Mouse (Mus musculus) heart, embryonic 10.5 days (tissue): ENCODE data around the gene Pum2. TPM values are rescaled to one million over a fixed set of nuclear protein-coding genes. Genes with fewer than 3 reads are reported as not detected.
"Not testable (repeated sequence)": the region's sequence is repeated elsewhere in the genome, so short reads cannot be mapped to it uniquely, and the experiment has no call there.

Source experiments
- DNase-seq: peaks from one replicate; pipeline ENCODE4 v3.0.0-alpha.2; 2017; ENCODE audit warnings: low spot score
- H3K27ac ChIP-seq: fragments of 300-500 bp; sonication (generic); 2 replicates; pipeline ENCODE4 v1.5.1; 2016; ENCODE audit warnings: mild to moderate bottlenecking
- H3K27me3 ChIP-seq: fragments of 300-500 bp; sonication (generic); 2 replicates; pipeline ENCODE4 v1.6.1; 2016; ENCODE audit warnings: mild to moderate bottlenecking; ENCODE audit not compliant: poor library complexity, insufficient read depth, severe bottlenecking
- H3K36me3 ChIP-seq: fragments of 300-500 bp; sonication (generic); 2 replicates; pipeline ENCODE4 v1.6.1; 2016; ENCODE audit warnings: mild to moderate bottlenecking, moderate library complexity
- H3K4me1 ChIP-seq: fragments of 300-500 bp; sonication (generic); 2 replicates; pipeline ENCODE4 v1.6.1; 2016; ENCODE audit warnings: mild to moderate bottlenecking
- H3K4me3 ChIP-seq: fragments of 300-500 bp; sonication (generic); 2 replicates; pipeline ENCODE4 v1.5.1; 2016; ENCODE audit warnings: mild to moderate bottlenecking, moderate library complexity
- H3K9me3 ChIP-seq: fragments of 300-500 bp; sonication (generic); 2 replicates; pipeline ENCODE4 v1.6.1; 2016; ENCODE audit warnings: mild to moderate bottlenecking, moderate library complexity
- WGBS: fragments of 180-500 bp; shearing (Covaris S2); methylation state at CpG from one replicate; pipeline ENCODE4 v1.1.7; 2016; 5-methylcytosine and 5-hydroxymethylcytosine counted together
- polyA plus RNA-seq: library from polyadenylated mRNA; unstranded; fragments of >200 nt; fragmentation: Nextera tagmentation; extraction: Ambion mirVana; gene quantifications from 2 replicates; pipeline ENCODE4 v1.2.1, GENCODE M21; 2016

The Pum2 gene
- polyA plus RNA-seq, 1 experiment from 2014 or later = 42.5 TPM

DNA sequence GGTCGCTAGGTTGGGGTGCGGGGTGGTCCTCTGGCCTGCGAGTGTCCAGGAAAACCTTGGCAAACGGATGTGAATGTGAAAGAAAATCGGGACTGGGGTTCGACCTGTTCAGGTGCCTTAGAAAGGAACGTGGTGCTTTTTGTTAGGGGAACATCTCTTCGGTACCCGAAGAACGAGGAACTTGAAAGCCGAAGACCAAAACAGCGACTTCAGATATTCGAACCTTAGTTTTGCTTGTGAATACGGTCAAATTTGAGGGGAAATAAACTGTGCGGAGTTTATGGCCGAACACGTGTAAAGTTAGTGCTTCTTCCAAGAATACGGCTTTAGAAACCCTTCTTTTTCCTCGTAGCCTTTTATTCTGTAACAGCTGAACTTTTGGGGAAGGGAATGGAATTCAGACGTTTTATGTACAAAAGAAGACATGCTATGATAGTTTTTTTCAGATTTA, 982 bp downstream of the Pum2 start:
- Histone ChIP-seq H3K36me3 (no peaks in the 10 kb centered on the region), H3K4me3 (peak overlapping the region; percentile 95), H3K27ac (peak overlapping the region; percentile 100), H3K27me3 (no peaks in the 10 kb centered on the region), H3K9me3 (no peaks in the 10 kb centered on the region; the same call in 1 of the 2 replicates), H3K4me1 (peaks cover 18% of the 10 kb centered on the region)
- under 1% methylated on average over 20 of the region's 20 CpGs for WGBS
- no peak for DNase-seq

GRCm38 (mm10) chr12:8675361-8675760, 1.4 kb downstream of the Pum2 start:
- peak overlapping the region; percentile 95 for H3K4me3 ChIP-seq
- peaks cover 2% of the 10 kb centered on the region; the same call in 1 of the 2 replicates for H3K36me3 ChIP-seq
- no peak for DNase-seq
- H3K27ac ChIP-seq = peak overlapping the region; percentile 100
- peaks cover 18% of the 10 kb centered on the region for H3K4me1 ChIP-seq
- H3K9me3 ChIP-seq = no peaks in the 10 kb centered on the region; the same call in 1 of the 2 replicates
- WGBS = under 1% methylated on average over 7 of the region's 7 CpGs
- no peaks in the 10 kb centered on the region for H3K27me3 ChIP-seq

DNA sequence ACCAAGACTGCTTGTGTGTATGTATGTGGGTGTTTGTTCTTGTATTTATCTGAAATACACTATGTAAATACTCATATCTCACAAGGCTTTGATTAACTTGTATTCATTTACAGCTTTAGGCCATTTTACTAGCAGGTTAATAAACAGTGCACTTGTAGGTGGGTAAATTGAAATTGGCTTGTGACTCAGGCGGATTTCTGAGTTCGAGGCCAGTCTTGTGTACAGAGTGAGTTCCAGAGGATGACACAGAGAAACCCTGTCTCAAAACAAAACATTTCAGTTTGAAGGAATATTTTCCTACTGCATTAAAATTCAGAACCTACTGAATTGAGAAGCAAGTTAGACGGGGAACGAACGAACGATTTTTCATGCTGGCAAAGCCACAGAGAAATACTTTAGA, 2.4 kb downstream of the Pum2 start:
- WGBS = 81% methylated on average over 6 of the region's 6 CpGs
- Histone ChIP-seq H3K27me3 (no peaks in the 10 kb centered on the region), H3K4me3 (peak overlapping the region; percentile 95; the same call in 1 of the 2 replicates), H3K4me1 (peaks cover 22% of the 10 kb centered on the region), H3K9me3 (no peaks in the 10 kb centered on the region), H3K36me3 (peaks cover 12% of the 10 kb centered on the region; the same call in 1 of the 2 replicates), H3K27ac (no peak overlapping the region)
- DNase-seq = no peak

DNA sequence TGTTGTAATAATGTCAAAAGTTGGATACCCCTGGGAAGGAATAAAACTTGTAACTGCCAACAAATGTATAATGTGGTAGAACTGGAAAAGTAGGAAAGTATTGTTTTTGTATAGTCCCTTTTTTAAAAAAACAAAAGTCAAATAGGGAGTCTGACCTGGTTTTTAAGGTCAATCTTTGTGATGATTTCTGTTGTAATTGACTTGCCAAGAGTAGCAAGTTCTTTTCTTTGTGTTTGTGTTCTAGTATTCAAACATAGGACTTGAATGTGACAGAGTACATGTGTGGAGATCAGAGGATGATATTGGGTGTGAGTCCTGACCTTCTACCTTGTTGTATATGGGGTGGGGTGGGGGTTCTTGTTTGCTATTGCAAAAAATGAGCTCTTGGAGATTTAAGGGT, 4.0 kb downstream of the Pum2 start:
- no peaks in the 10 kb centered on the region for H3K9me3 ChIP-seq
- H3K36me3 ChIP-seq = peaks cover 14% of the 10 kb centered on the region; the same call in 1 of the 2 replicates
- DNase-seq = no peak
- H3K4me3 ChIP-seq = no peak overlapping the region
- H3K27ac ChIP-seq = no peak overlapping the region
- no peaks in the 10 kb centered on the region for H3K27me3 ChIP-seq
- peaks cover 23% of the 10 kb centered on the region for H3K4me1 ChIP-seq

- H3K4me1 ChIP-seq = peaks cover 15% of the 10 kb centered on the region
- peaks cover 21% of the 10 kb centered on the region; the same call in 1 of the 2 replicates for H3K36me3 ChIP-seq
- no peaks in the 10 kb centered on the region for H3K9me3 ChIP-seq
- DNase-seq = no peak
- H3K27me3 ChIP-seq = no peaks in the 10 kb centered on the region
- H3K4me3 ChIP-seq = no peak overlapping the region
- WGBS = 49% methylated on average over 1 of the region's 1 CpGs
- no peak overlapping the region for H3K27ac ChIP-seq
Observed at GRCm38 (mm10) chr12:8684200-8684599, 10.3 kb downstream of the Pum2 start.

DNA sequence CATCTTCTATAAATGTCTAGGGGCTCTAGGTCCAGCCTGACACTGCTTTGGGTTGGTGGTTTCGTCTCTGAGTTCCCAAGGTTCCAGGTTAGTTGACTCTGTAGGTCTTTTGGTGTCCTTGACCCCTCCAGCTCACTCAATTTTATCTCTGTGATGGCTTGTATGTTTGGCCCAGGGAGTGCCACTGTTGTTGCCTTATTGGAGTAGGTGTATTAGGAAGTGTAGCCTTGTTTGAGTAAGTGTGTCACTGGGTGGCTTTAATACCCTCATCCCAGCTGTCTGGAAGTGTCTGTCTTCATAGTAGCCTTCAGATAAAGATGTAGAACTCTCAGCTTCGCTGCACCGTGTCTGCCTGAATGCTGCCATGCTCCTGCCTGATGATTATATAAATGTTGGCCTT, 11.1 kb downstream of the Pum2 start:
- Histone ChIP-seq H3K27ac (0 out of 2 replicates have a peak overlapping the region, but pooled peaks have one; percentile 22), H3K27me3 (no peaks in the 10 kb centered on the region), H3K9me3 (no peaks in the 10 kb centered on the region), H3K36me3 (peaks cover 21% of the 10 kb centered on the region; the same call in 1 of the 2 replicates), H3K4me1 (peaks cover 15% of the 10 kb centered on the region), H3K4me3 (no peak overlapping the region)
- DNase-seq = no peak
- WGBS = 81% methylated on average over 3 of the region's 3 CpGs

- DNase-seq, H3K9me3 ChIP-seq, H3K36me3 ChIP-seq, H3K27me3 ChIP-seq, H3K4me3 ChIP-seq, H3K27ac ChIP-seq, H3K4me1 ChIP-seq: not testable (repeated sequence)
- 76% methylated on average over 2 of the region's 3 CpGs for WGBS
Observed at GRCm38 (mm10) chr12:8689882-8690281, 15.9 kb downstream of the Pum2 start.

- Histone ChIP-seq H3K4me3 (no peak overlapping the region), H3K9me3 (no peaks in the 10 kb centered on the region), H3K4me1 (0 out of 2 replicates have a peak, but pooled peaks cover 2% of the 10 kb centered on the region), H3K27me3 (no peaks in the 10 kb centered on the region), H3K27ac (no peak overlapping the region), H3K36me3 (peaks cover 30% of the 10 kb centered on the region)
- DNase-seq = no peak
- 66% methylated on average over 2 of the region's 2 CpGs for WGBS
Observed at GRCm38 (mm10) chr12:8698895-8699294, 25.0 kb downstream of the Pum2 start.

- no peaks in the 10 kb centered on the region for H3K27me3 ChIP-seq
- H3K27ac ChIP-seq = no peak overlapping the region
- H3K4me1 ChIP-seq = no peaks in the 10 kb centered on the region
- 46% methylated on average over 1 of the region's 1 CpGs for WGBS
- DNase-seq = no peak
- peaks cover 52% of the 10 kb centered on the region for H3K36me3 ChIP-seq
- H3K4me3 ChIP-seq = no peak overlapping the region
- H3K9me3 ChIP-seq = no peaks in the 10 kb centered on the region
Observed at GRCm38 (mm10) chr12:8703988-8704387, 30.1 kb downstream of the Pum2 start.

DNA sequence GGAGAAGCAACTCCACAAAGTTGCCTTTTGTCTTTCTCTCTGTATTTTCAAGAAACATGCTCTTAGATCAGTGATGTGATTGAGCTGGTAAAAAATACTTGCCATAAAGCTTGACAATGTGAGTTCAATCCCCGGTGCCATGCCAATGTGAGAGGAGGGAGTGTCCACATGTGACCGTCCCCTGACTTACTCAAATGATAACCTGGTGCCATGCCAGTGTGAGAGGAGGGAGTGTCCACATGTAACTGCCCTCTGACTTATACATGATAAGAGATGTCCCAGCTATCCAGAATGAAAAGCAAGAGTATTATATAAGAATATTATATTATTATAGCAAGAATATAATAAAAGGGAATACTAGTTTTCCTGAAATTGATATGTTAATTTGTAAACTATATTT, 34.9 kb downstream of the Pum2 start:
- H3K4me3 ChIP-seq = no peak overlapping the region
- no peak overlapping the region for H3K27ac ChIP-seq
- DNase-seq = no peak
- no peaks in the 10 kb centered on the region for H3K9me3 ChIP-seq
- no peaks in the 10 kb centered on the region for H3K4me1 ChIP-seq
- no peaks in the 10 kb centered on the region for H3K27me3 ChIP-seq
- 77% methylated on average over 2 of the region's 2 CpGs for WGBS
- H3K36me3 ChIP-seq = peaks cover 67% of the 10 kb centered on the region

GRCm38 (mm10) chr12:8712665-8713064, 38.7 kb downstream of the Pum2 start:
- Histone ChIP-seq H3K36me3 (peaks cover 58% of the 10 kb centered on the region), H3K27ac (no peak overlapping the region), H3K4me3 (no peak overlapping the region), H3K4me1 (no peaks in the 10 kb centered on the region), H3K27me3 (no peaks in the 10 kb centered on the region), H3K9me3 (no peaks in the 10 kb centered on the region)
- WGBS = 85% methylated on average over 2 of the region's 2 CpGs
- DNase-seq = no peak

DNA sequence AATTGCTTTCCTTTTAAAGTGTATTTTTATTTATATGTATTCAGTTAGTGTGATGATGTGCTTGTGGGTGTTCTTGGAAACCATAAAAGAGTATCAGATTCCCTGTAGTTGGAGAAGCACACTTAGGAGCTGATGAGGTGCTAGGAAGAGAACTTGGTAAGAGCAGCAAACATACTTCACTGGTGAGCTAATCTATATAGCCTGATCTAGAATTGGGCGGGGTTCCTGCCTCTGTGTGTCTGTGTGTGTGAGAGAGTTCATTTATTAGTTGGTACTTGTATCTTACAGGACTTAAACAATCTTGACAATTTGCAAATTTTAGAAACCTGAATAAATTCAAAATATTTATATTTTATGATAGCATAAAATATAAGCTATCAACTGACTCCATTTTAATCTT, 42.2 kb downstream of the Pum2 start:
- Histone ChIP-seq H3K4me3 (no peak overlapping the region), H3K4me1 (no peaks in the 10 kb centered on the region), H3K27ac (no peak overlapping the region), H3K36me3 (peaks cover 47% of the 10 kb centered on the region), H3K9me3 (no peaks in the 10 kb centered on the region), H3K27me3 (no peaks in the 10 kb centered on the region)
- no peak for DNase-seq
- WGBS = 89% methylated on average over 1 of the region's 1 CpGs

DNA sequence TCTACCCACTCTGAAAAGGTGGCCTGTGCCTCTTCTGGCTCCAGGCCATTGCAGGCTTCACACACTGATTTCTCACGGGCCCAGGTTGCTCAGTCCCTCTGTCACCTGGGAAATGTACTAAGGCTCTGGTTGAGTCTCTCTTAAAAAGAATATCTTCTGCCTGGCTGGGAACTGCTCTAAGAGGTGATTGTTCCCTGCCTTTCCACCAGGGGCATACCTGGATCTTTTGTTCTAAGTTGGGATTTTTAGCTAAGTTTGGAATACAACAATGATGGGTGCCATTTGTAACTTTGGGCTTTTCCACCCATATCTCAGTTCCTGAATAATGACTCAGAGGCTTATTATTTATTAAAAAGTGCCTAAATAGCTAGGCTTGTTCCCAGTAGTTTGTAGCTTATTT, 53.0 kb downstream of the Pum2 start:
- H3K27ac ChIP-seq = no peak overlapping the region
- WGBS = 68% methylated on average over 1 of the region's 1 CpGs
- no peak for DNase-seq

GRCm38 (mm10) chr12:8728739-8729138, 54.8 kb downstream of the Pum2 start:
- DNase-seq = no peak
- no peaks in the 10 kb centered on the region for H3K27me3 ChIP-seq
- no peaks in the 10 kb centered on the region for H3K9me3 ChIP-seq
- no peak overlapping the region for H3K4me3 ChIP-seq
- H3K27ac ChIP-seq = no peak overlapping the region
- H3K36me3 ChIP-seq = peaks cover 72% of the 10 kb centered on the region
- WGBS = 94% methylated on average over 2 of the region's 2 CpGs
- H3K4me1 ChIP-seq = no peaks in the 10 kb centered on the region

More for the DNA sequence above, 53.0 kb downstream of the Pum2 start:
- H3K4me1 ChIP-seq = no peaks in the 10 kb centered on the region
- H3K27me3 ChIP-seq = no peaks in the 10 kb centered on the region
- H3K9me3 ChIP-seq = no peaks in the 10 kb centered on the region
- H3K4me3 ChIP-seq = no peak overlapping the region
- peaks cover 77% of the 10 kb centered on the region for H3K36me3 ChIP-seq
